Mouse (Mus musculus): Measurements from ENCODE around the gene Narfl. TPM values are rescaled to one million over a fixed set of nuclear protein-coding genes. Genes with fewer than 3 reads are reported as not detected.

Gene Narfl
- polyA plus RNA-seq, 1 experiment from 2014 or later: 23.9 TPM

GRCm38 (mm10) chr17:25808028-25808427 is 34.5 kb downstream of the Narfl start:
- Histone ChIP-seq H3K9ac (peak overlapping the region; percentile 80; the same call in 1 of the 2 replicates), H3K4me3 (peak overlapping the region; percentile 72), H3K27me3 (peaks cover 50% of the 10 kb centered on the region), H3K36me3 (no peaks in the 10 kb centered on the region), H3K4me2 (replicated peaks) (peak overlapping the region; percentile 97), H3K9me3 (no peaks in the 10 kb centered on the region), H3K27ac (no peak overlapping the region), H3K4me1 (peaks cover 7% of the 10 kb centered on the region; the same call in 1 of the 2 replicates)
- no peak for ATAC-seq (ENCODE audit: insufficient number of reproducible peaks, insufficient read depth, low FRiP score, low TSS enrichment)
- WGBS: 41% methylated on average over 5 of the region's 5 CpGs

DNA sequence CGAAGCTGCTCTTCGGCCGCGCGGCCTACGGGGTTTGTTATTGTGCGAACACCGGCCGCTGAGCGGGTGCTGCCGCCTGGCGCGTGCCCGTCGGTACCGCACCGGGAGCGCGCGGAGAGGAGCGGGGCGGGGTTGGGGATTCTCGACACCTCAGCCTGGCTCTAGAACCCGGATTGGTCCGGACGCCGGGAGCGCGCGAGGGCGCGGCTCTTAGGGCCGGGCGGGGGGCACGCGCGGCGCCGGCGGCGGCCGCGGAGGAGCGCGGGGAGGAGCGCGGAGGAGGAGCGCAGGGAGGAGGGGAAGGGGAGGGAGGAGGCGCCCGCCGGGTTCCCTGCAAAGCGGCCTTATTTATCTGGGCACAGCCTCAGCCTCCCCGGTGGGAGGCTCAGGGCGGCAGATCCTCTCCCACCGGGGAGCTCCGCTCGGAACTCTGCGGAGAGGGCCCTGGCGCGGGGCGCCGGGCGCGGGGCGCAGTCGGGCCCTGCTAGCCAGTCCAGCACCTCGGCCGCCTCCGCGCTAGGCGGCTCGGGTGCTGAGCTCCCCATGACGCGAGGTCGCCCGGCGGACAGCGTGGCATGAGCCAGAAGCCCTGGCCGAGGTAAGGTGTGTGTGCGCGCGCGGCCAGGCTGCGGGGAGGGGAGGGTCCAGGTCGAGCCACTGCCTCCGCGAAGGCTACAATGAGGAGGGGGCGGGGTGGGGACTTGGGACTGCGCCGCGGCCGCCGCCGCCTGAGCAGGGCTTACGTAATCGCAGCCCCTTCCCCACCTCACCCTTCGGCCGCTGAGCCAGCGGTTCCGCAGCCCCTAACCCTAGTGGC is 35.4 kb downstream of the Narfl start, which contains the start of gene Fbxl16:
TSS of gene Fbxl16 (plus strand) at position 297 of the 817 bp plus-strand sequence.
- Histone ChIP-seq H3K27ac (peak within 1 kb of the TSS; percentile 65), H3K27me3 (peaks cover 53% of the 10 kb centered on the region)

DNA sequence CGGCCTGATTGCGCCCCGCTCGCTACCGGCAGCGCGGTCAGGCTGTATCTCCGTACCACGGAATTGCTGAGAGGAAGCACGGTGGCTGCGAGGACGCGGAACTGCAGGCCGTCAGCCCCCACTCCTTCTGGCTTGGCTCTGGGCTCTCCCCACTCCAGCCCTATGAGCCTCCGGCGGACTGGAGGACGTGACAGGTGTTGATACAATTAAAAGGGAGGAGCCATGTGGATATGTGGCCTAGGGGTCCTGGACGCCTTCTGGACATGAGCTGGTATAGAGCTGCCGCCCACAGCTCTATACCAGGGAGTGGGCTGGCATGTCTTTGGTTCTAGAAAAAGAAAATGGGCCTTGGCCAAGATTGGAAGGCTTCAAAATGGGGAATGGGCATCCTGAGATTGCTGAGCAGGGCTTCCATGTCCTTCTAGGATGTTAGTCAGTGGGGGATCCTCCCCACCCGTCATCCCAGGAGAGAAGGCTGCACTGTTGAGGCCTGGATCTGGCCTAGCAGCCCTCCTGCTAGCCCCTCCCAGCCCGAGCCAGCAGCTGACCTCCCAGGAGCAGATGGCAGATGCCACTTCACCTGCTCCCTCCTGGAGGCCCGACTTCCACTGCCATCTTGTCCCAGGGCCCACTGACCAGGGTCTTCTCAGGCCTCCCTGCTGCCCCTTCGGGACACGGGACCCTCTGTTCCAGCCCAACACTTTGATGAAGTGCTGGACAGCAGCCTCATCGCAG is 36.2 kb downstream of the Narfl start:
- ATAC-seq (ENCODE audit: insufficient number of reproducible peaks, insufficient read depth, low FRiP score, low TSS enrichment): peak; percentile 37; the same call in 1 of the 2 replicates
- Histone ChIP-seq H3K27ac (0 out of 2 replicates have a peak overlapping the region, but pooled peaks have one; percentile 65), H3K4me3 (peak overlapping the region; percentile 72), H3K9me3 (no peaks in the 10 kb centered on the region), H3K9ac (peak overlapping the region; percentile 80), H3K4me2 (replicated peaks) (peak overlapping the region; percentile 97), H3K27me3 (peaks cover 49% of the 10 kb centered on the region), H3K4me1 (peaks cover 7% of the 10 kb centered on the region; the same call in 1 of the 2 replicates), H3K36me3 (no peaks in the 10 kb centered on the region)
- 12% methylated on average over 25 of the region's 25 CpGs for WGBS

More for the DNA sequence above, 35.4 kb downstream of the Narfl start, which contains the start of gene Fbxl16:
- Histone ChIP-seq H3K4me2 (replicated peaks) (peak within 1 kb of the TSS; percentile 97), H3K4me3 (peak within 1 kb of the TSS; percentile 72), H3K9ac (peak within 1 kb of the TSS; percentile 80), H3K9me3 (no peaks in the 10 kb centered on the region), H3K36me3 (no peaks in the 10 kb centered on the region), H3K4me1 (peaks cover 7% of the 10 kb centered on the region; the same call in 1 of the 2 replicates)
- WGBS: under 1% methylated on average over 84 of the region's 100 CpGs
- ATAC-seq (ENCODE audit: insufficient number of reproducible peaks, insufficient read depth, low FRiP score, low TSS enrichment): peak; percentile 61

DNA sequence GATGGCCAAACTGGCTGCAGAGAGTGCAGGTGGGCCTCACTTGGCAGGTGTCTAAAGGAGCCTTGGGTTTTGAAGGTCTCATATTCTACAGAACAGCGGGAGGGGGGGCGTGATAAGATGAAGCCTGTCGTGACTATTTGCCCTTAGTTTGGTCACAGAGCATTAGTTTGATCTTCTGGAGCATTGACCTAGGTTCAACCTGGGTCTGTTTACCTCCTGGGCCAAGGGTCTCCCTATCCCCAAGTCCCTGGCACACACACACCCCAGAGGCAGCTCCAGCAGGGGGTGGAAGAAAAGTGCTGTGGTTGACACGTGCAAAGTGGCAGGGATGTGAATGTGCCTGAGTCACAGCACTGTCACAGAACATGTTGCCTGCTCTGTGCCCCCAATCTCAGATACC is 37.3 kb downstream of the Narfl start:
- H3K9me3 ChIP-seq: no peaks in the 10 kb centered on the region
- no peak overlapping the region for H3K27ac ChIP-seq
- peaks cover 52% of the 10 kb centered on the region for H3K27me3 ChIP-seq
- H3K36me3 ChIP-seq: no peaks in the 10 kb centered on the region
- H3K4me2 ChIP-seq (replicated peaks): no peak overlapping the region
- ATAC-seq (ENCODE audit: insufficient number of reproducible peaks, insufficient read depth, low FRiP score, low TSS enrichment): no peak
- 70% methylated on average over 4 of the region's 4 CpGs for WGBS
- peaks cover 7% of the 10 kb centered on the region; the same call in 1 of the 2 replicates for H3K4me1 ChIP-seq
- H3K4me3 ChIP-seq: no peak overlapping the region
- no peak overlapping the region for H3K9ac ChIP-seq

- no peaks in the 10 kb centered on the region for H3K36me3 ChIP-seq
- peaks cover 63% of the 10 kb centered on the region for H3K27me3 ChIP-seq
- no peaks in the 10 kb centered on the region for H3K9me3 ChIP-seq
- no peak overlapping the region for H3K4me3 ChIP-seq
- no peak for ATAC-seq (ENCODE audit: insufficient number of reproducible peaks, insufficient read depth, low FRiP score, low TSS enrichment)
- H3K4me2 ChIP-seq (replicated peaks): no peak overlapping the region
- H3K9ac ChIP-seq: no peak overlapping the region
- 2% methylated on average over 20 of the region's 20 CpGs for WGBS
- peaks cover 7% of the 10 kb centered on the region; the same call in 1 of the 2 replicates for H3K4me1 ChIP-seq
- H3K27ac ChIP-seq: no peak overlapping the region
These were observed 39.9 kb downstream of the Narfl start for GRCm38 (mm10) chr17:25813471-25813870.

DNA sequence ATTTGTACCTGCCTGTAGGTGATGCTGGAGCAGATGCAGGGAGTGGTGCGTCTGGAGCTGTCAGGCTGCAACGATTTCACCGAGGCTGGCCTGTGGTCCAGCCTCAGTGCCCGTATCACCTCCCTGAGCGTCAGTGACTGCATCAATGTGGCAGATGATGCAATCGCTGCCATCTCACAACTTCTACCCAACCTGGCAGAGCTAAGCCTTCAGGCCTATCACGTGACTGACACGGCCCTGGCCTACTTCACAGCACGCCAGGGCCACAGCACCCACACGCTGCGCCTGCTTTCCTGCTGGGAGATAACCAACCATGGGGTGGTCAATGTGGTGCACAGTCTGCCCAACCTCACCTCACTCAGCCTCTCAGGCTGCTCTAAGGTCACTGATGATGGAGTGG is 44.1 kb downstream of the Narfl start:
- peaks cover 56% of the 10 kb centered on the region for H3K27me3 ChIP-seq
- H3K9me3 ChIP-seq: no peaks in the 10 kb centered on the region
- H3K4me3 ChIP-seq: no peak overlapping the region
- no peak for ATAC-seq (ENCODE audit: insufficient number of reproducible peaks, insufficient read depth, low FRiP score, low TSS enrichment)
- 77% methylated on average over 11 of the region's 11 CpGs for WGBS
- H3K4me2 ChIP-seq (replicated peaks): no peak overlapping the region
- no peaks in the 10 kb centered on the region; the same call in 1 of the 2 replicates for H3K4me1 ChIP-seq
- H3K36me3 ChIP-seq: no peaks in the 10 kb centered on the region
- H3K27ac ChIP-seq: no peak overlapping the region
- H3K9ac ChIP-seq: no peak overlapping the region

- H3K4me3 ChIP-seq: 0 out of 2 replicates have a peak overlapping the region, but pooled peaks have one; percentile 6
- 0 out of 2 replicates have a peak overlapping the region, but pooled peaks have one; percentile 7 for H3K9ac ChIP-seq
- H3K4me2 ChIP-seq (replicated peaks): peak overlapping the region; percentile 30
- H3K4me1 ChIP-seq: peaks cover 3% of the 10 kb centered on the region
- H3K27ac ChIP-seq: no peak overlapping the region
- 6% methylated on average over 46 of the region's 46 CpGs for WGBS
- no peaks in the 10 kb centered on the region for H3K36me3 ChIP-seq
- ATAC-seq (ENCODE audit: insufficient number of reproducible peaks, insufficient read depth, low FRiP score, low TSS enrichment): no peak
- H3K27me3 ChIP-seq: peaks cover 49% of the 10 kb centered on the region
- H3K9me3 ChIP-seq: no peaks in the 10 kb centered on the region
These were observed 45.5 kb downstream of the Narfl start for GRCm38 (mm10) chr17:25818851-25819780.

- ATAC-seq (ENCODE audit: insufficient number of reproducible peaks, insufficient read depth, low FRiP score, low TSS enrichment): no peak
- Histone ChIP-seq H3K4me1 (peaks cover 28% of the 10 kb centered on the region), H3K4me2 (replicated peaks) (peak within 1 kb of the TSS; percentile 96), H3K36me3 (peaks cover 30% of the 10 kb centered on the region), H3K27ac (peak within 1 kb of the TSS; percentile 57; the same call in 1 of the 2 replicates), H3K9me3 (no peaks in the 10 kb centered on the region), H3K9ac (peak within 1 kb of the TSS; percentile 70), H3K27me3 (peaks cover 28% of the 10 kb centered on the region), H3K4me3 (peak within 1 kb of the TSS; percentile 64)
- under 1% methylated on average over 18 of the region's 18 CpGs for WGBS
These were observed 49.9 kb downstream of the Narfl start, which contains the start of gene Wdr24 for GRCm38 (mm10) chr17:25823452-25823851. Gene Wdr24, plus strand, starts transcription at chr17:25823627.

GRCm38 (mm10) chr17:25824362-25825142 is 51.0 kb downstream of the Narfl start:
- Histone ChIP-seq H3K9ac (peak overlapping the region; percentile 70; the same call in 1 of the 2 replicates), H3K4me3 (peak overlapping the region; percentile 64), H3K9me3 (no peaks in the 10 kb centered on the region), H3K4me2 (replicated peaks) (peak overlapping the region; percentile 96), H3K27me3 (peaks cover 17% of the 10 kb centered on the region), H3K36me3 (peaks cover 30% of the 10 kb centered on the region), H3K27ac (no peak overlapping the region), H3K4me1 (peaks cover 32% of the 10 kb centered on the region)
- no peak for ATAC-seq (ENCODE audit: insufficient number of reproducible peaks, insufficient read depth, low FRiP score, low TSS enrichment)
- 73% methylated on average over 17 of the region's 17 CpGs for WGBS

GRCm38 (mm10) chr17:25825311-25825710 is 51.7 kb downstream of the Narfl start:
- H3K9me3 ChIP-seq: no peaks in the 10 kb centered on the region
- H3K4me3 ChIP-seq: no peak overlapping the region
- no peak overlapping the region for H3K4me2 ChIP-seq (replicated peaks)
- WGBS: 91% methylated on average over 6 of the region's 6 CpGs
- no peak overlapping the region for H3K27ac ChIP-seq
- H3K36me3 ChIP-seq: peaks cover 34% of the 10 kb centered on the region
- H3K9ac ChIP-seq: no peak overlapping the region
- peaks cover 39% of the 10 kb centered on the region for H3K4me1 ChIP-seq
- no peak for ATAC-seq (ENCODE audit: insufficient number of reproducible peaks, insufficient read depth, low FRiP score, low TSS enrichment)
- H3K27me3 ChIP-seq: peaks cover 9% of the 10 kb centered on the region
